Mouse (Mus musculus) kidney, postnatal 25 days (tissue): ENCODE results near the gene Rftn1.
A peak's percentile ranks its signal among the peaks of the same experiment; 100 is the strongest.
"Not testable (repeated sequence)": the region's sequence is repeated elsewhere in the genome, so short reads cannot be mapped to it uniquely, and the experiment has no call there.

Experiments used
- DNase-seq, 2 experiments: peaks; one replicate each; pipeline ENCODE4 v3.0.0; 2021; ENCODE audit warnings: mixed read lengths in 2 of 2

Gene Rftn1

DNA sequence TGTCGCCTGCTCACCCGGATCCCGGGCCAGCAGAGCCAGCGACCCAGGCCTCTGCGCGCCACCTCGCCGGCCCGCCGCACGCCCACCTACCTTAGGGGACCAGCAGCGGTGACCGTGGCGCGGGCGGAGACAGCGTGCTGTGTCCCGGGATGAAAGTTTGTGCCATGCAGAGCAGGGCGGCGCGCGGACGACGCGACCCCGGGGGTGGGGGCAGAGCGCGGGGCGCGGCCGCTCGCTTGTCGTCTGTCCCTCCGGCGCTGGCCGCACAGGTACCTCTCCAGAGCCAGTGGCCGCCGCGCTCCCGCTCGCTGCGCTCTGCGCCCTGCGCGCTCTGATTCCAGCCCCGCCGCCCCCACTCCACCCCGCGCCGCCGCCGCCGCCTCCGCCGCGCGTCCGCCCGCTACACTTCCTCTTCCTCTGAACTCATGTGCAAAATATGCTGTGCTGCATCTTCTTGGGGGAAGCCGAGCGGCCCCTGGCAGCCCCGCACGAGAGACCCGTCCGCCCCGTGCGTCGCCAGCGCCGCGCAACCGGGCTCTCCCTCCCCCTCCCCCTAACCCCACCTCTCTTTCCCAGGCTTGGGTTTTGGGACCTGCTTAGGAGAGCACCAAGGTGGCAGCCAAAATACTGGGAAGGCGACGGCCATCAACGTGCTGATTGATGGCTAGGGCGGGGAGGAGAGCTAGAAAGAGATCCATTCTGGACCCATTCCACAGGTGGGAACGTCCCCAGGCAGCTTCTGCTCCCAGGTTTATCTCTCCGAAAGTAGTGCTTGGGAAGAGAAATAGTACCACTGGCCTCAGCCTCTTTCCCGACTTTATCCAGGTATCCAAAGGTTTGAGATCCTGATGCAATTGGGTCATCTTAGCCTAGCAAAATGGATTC is at the start of gene Rftn1:
Rftn1 (minus strand) TSS at position 544 of the 885 bp plus-strand sequence.
- DNase-seq = peak; percentile 62 to 69

DNA sequence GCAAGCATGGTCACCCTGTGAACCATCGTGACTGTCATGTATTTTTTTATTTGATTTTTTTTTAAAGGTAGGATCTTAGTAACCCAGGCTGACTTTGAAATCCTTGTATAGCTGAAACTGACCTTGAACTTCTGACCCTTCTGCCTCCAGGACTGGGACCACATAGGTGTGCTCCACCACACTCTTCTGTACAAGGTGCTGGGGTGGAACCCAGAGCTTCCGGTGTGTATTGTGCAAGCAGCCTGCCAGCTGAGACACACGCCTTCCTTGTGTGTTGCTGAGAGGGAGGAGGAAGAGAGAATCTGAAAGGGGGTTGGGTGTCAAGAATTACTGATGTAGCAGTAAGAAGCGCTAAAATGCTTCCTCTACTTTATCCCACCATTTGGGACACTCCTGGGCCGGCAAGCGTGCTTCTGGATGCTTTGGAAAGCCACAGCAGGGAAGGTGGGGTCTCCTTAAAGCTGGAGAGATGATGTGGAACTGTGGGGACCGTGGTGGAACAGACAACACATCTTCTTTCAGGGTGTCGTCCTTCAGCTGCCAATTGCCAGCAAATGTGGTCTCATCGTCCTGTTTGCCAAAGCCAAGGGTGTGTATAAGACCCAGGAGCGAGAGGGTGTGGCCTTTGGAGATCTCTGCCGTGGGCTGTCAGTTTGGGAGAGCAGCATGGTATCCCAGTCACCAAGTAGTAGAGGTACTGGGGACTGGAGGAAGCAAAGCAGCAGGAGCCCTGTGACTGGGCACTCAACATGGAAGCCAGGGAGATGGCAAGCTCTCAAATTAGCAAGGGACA is 47.5 kb upstream of the Rftn1 start:
- DNase-seq = no peak

GRCm38 (mm10) chr17:50237436-50237709 is 46.9 kb upstream of the Rftn1 start:
- peak; percentile 73 to 82 for DNase-seq

GRCm38 (mm10) chr17:50236702-50237435 is 46.4 kb upstream of the Rftn1 start:
- no peak for DNase-seq

- no peak for DNase-seq
These were observed 45.6 kb upstream of the Rftn1 start for GRCm38 (mm10) chr17:50235943-50236701.

- no peak for DNase-seq
These were observed 43.5 kb upstream of the Rftn1 start for GRCm38 (mm10) chr17:50233956-50234355.

GRCm38 (mm10) chr17:50232821-50233220 is 42.3 kb upstream of the Rftn1 start:
- DNase-seq = no peak

GRCm38 (mm10) chr17:50231206-50231605 is 40.7 kb upstream of the Rftn1 start:
- no peak for DNase-seq

DNA sequence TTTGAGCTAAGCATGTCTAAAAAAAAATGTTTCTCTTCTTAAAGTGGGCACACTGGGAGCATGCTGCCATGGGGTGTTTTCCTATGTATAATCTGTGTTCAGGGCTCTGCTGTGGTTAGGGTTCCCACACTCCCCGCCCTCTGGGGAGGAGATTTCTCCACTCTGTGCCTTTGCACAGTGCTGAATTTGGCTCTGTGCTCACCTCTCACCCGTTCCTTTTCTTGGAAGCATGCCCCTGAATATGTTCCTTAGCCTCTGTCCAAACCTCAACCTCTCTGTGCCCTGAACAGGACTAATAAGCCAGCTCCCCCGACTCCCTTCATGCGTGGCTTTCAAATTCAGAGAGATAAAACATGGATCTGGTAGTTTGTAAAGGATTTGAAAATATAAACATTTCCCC is 39.1 kb upstream of the Rftn1 start:
- no peak for DNase-seq

- DNase-seq = no peak
These were observed 36.9 kb upstream of the Rftn1 start for GRCm38 (mm10) chr17:50227366-50227765.

GRCm38 (mm10) chr17:50224718-50225117 is 34.2 kb upstream of the Rftn1 start:
- DNase-seq = peak; percentile 30 to 49

GRCm38 (mm10) chr17:50217978-50218377 is 27.5 kb upstream of the Rftn1 start:
- no peak for DNase-seq

DNA sequence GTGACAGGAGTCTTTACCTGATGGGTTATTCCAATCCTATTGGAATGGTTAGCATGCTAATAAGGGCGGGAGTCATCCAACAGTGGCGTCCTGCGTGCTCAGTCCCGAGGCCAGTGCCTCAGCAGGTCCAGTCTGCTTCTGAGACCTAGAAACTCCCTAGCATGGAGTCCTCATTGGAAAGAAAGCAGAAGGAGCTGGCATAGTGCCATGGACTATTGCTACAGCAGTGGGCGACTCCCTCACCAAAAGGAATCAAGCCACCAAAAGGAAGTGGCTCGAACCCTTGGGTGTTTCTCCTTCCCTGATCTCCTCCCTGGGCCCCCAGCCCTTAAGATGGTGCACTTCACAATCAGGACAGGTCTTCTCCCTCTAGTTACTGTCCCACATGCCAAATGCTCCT is 24.6 kb upstream of the Rftn1 start:
- DNase-seq = no peak

- DNase-seq = no peak
These were observed 22.6 kb upstream of the Rftn1 start for GRCm38 (mm10) chr17:50213117-50213516.

GRCm38 (mm10) chr17:50211816-50212215 is 21.3 kb upstream of the Rftn1 start:
- DNase-seq = no peak

GRCm38 (mm10) chr17:50209831-50210230 is 19.4 kb upstream of the Rftn1 start:
- no peak for DNase-seq

- DNase-seq = no peak
These were observed 17.9 kb upstream of the Rftn1 start for GRCm38 (mm10) chr17:50208137-50209045.

- not testable (repeated sequence) for DNase-seq
These were observed 15.8 kb upstream of the Rftn1 start for GRCm38 (mm10) chr17:50206262-50206661.

- DNase-seq = not testable (repeated sequence)
These were observed 15.4 kb upstream of the Rftn1 start for GRCm38 (mm10) chr17:50205840-50206239.

GRCm38 (mm10) chr17:50205152-50205782 is 14.8 kb upstream of the Rftn1 start:
- DNase-seq = no peak
